Mouse (Mus musculus): ENCODE data around the gene Gm28048. TPM values are rescaled to one million over a fixed set of nuclear protein-coding genes. Genes with fewer than 3 reads are reported as not detected.

The Gm28048 gene
- total and polyA plus RNA-seq, 2 experiments from 2014 or later: 2.7 TPM; not detected in 1

GRCm38 (mm10) chr11:22982846-22983245 is 956 bp upstream of the Gm28048 start:
- Histone ChIP-seq H3K4me2 (ENCODE audit: low read depth, low read length, poor library complexity, severe bottlenecking) (peak overlapping the region; percentile 67), H3K27me3 (ENCODE audit: insufficient read depth, low read length) (no peaks in the 10 kb centered on the region), H3K4me1 (ENCODE audit: insufficient read depth, low read length) (peaks cover 4% of the 10 kb centered on the region; the same call in 1 of the 2 replicates), H3K9me3 (ENCODE audit: low read length) (no peaks in the 10 kb centered on the region), H3K4me3 (ENCODE audit: low read depth, low read length) (peak overlapping the region; percentile 58; the same call in 1 of the 2 replicates), H3K9ac (replicated peaks; ENCODE audit: low read length, poor library complexity, severe bottlenecking) (no peak overlapping the region; the same call in 1 of the 2 replicates), H3K36me3 (ENCODE audit: insufficient read depth, low read length) (peaks cover 8% of the 10 kb centered on the region; the same call in 1 of the 2 replicates), H3K27ac (ENCODE audit: low read depth, low read length) (peak overlapping the region; percentile 83; the same call in 1 of the 2 replicates)
- TF ChIP-seq CTCF (IDR thresholded peaks at IDR 0.05): no peak
- WGBS: 66% methylated on average over 6 of the region's 6 CpGs
- ATAC-seq (ENCODE audit: low FRiP score) (no peak), DNase-seq (ENCODE audit: low spot score) (no peak)

GRCm38 (mm10) chr11:22981543-22981950 is 343 bp downstream of the Gm28048 start:
- Histone ChIP-seq H3K27me3 (ENCODE audit: insufficient read depth, low read length) (no peaks in the 10 kb centered on the region), H3K9me3 (ENCODE audit: low read length) (no peaks in the 10 kb centered on the region), H3K36me3 (ENCODE audit: insufficient read depth, low read length) (peaks cover 9% of the 10 kb centered on the region; the same call in 1 of the 2 replicates), H3K4me1 (ENCODE audit: insufficient read depth, low read length) (peaks cover 4% of the 10 kb centered on the region; the same call in 1 of the 2 replicates), H3K4me3 (ENCODE audit: low read depth, low read length) (peak overlapping the region; percentile 58), H3K4me2 (ENCODE audit: low read depth, low read length, poor library complexity, severe bottlenecking) (peak overlapping the region; percentile 67), H3K27ac (ENCODE audit: low read depth, low read length) (peak overlapping the region; percentile 83), H3K9ac (replicated peaks; ENCODE audit: low read length, poor library complexity, severe bottlenecking) (peak overlapping the region; percentile 68)
- no peak for TF ChIP-seq CTCF (IDR thresholded peaks at IDR 0.05)
- 5% methylated on average over 12 of the region's 12 CpGs for WGBS
- peak; percentile 32 for ATAC-seq (ENCODE audit: low FRiP score)
- no peak for DNase-seq (ENCODE audit: low spot score)

GRCm38 (mm10) chr11:22981041-22981440 is 849 bp downstream of the Gm28048 start:
- Histone ChIP-seq H3K9me3 (ENCODE audit: low read length) (no peaks in the 10 kb centered on the region), H3K27me3 (ENCODE audit: insufficient read depth, low read length) (no peaks in the 10 kb centered on the region), H3K4me3 (ENCODE audit: low read depth, low read length) (peak overlapping the region; percentile 58), H3K36me3 (ENCODE audit: insufficient read depth, low read length) (peaks cover 9% of the 10 kb centered on the region; the same call in 1 of the 2 replicates), H3K27ac (ENCODE audit: low read depth, low read length) (no peak overlapping the region), H3K9ac (replicated peaks; ENCODE audit: low read length, poor library complexity, severe bottlenecking) (peak overlapping the region; percentile 68; the same call in 1 of the 2 replicates), H3K4me1 (ENCODE audit: insufficient read depth, low read length) (peaks cover 4% of the 10 kb centered on the region; the same call in 1 of the 2 replicates), H3K4me2 (ENCODE audit: low read depth, low read length, poor library complexity, severe bottlenecking) (peak overlapping the region; percentile 67)
- WGBS: 46% methylated on average over 4 of the region's 4 CpGs
- DNase-seq (ENCODE audit: low spot score) (no peak), ATAC-seq (ENCODE audit: low FRiP score) (no peak)
- no peak for TF ChIP-seq CTCF (IDR thresholded peaks at IDR 0.05)

- WGBS: 84% methylated on average over 1 of the region's 1 CpGs
- ATAC-seq (ENCODE audit: low FRiP score) (no peak), DNase-seq (ENCODE audit: low spot score) (no peak)
- Histone ChIP-seq H3K9me3 (ENCODE audit: low read length) (no peaks in the 10 kb centered on the region), H3K4me2 (ENCODE audit: low read depth, low read length, poor library complexity, severe bottlenecking) (no peak overlapping the region), H3K27ac (ENCODE audit: low read depth, low read length) (no peak overlapping the region), H3K4me1 (ENCODE audit: insufficient read depth, low read length) (peaks cover 4% of the 10 kb centered on the region; the same call in 1 of the 2 replicates), H3K4me3 (ENCODE audit: low read depth, low read length) (no peak overlapping the region), H3K9ac (replicated peaks; ENCODE audit: low read length, poor library complexity, severe bottlenecking) (no peak overlapping the region), H3K27me3 (ENCODE audit: insufficient read depth, low read length) (no peaks in the 10 kb centered on the region), H3K36me3 (ENCODE audit: insufficient read depth, low read length) (peaks cover 9% of the 10 kb centered on the region; the same call in 1 of the 2 replicates)
- TF ChIP-seq CTCF (IDR thresholded peaks at IDR 0.05): no peak
These were observed 2.7 kb downstream of the Gm28048 start for GRCm38 (mm10) chr11:22979221-22979620.

- Histone ChIP-seq H3K4me2 (ENCODE audit: low read depth, low read length, poor library complexity, severe bottlenecking) (no peak overlapping the region), H3K9me3 (ENCODE audit: low read length) (no peaks in the 10 kb centered on the region), H3K4me3 (ENCODE audit: low read depth, low read length) (no peak overlapping the region), H3K9ac (replicated peaks; ENCODE audit: low read length, poor library complexity, severe bottlenecking) (no peak overlapping the region), H3K27ac (ENCODE audit: low read depth, low read length) (no peak overlapping the region), H3K36me3 (ENCODE audit: insufficient read depth, low read length) (peaks cover 9% of the 10 kb centered on the region; the same call in 1 of the 2 replicates), H3K4me1 (ENCODE audit: insufficient read depth, low read length) (peaks cover 4% of the 10 kb centered on the region; the same call in 1 of the 2 replicates), H3K27me3 (ENCODE audit: insufficient read depth, low read length) (no peaks in the 10 kb centered on the region)
- WGBS: 46% methylated on average over 1 of the region's 1 CpGs
- no peak for ATAC-seq (ENCODE audit: low FRiP score)
- TF ChIP-seq CTCF (IDR thresholded peaks at IDR 0.05): no peak
- DNase-seq (ENCODE audit: low spot score): peak; percentile 63
These were observed 3.2 kb downstream of the Gm28048 start for GRCm38 (mm10) chr11:22978711-22979110.

GRCm38 (mm10) chr11:22978215-22978614 is 3.7 kb downstream of the Gm28048 start:
- Histone ChIP-seq H3K4me3 (ENCODE audit: low read depth, low read length) (no peak overlapping the region), H3K4me1 (ENCODE audit: insufficient read depth, low read length) (peaks cover 4% of the 10 kb centered on the region; the same call in 1 of the 2 replicates), H3K9ac (replicated peaks; ENCODE audit: low read length, poor library complexity, severe bottlenecking) (no peak overlapping the region), H3K27ac (ENCODE audit: low read depth, low read length) (no peak overlapping the region), H3K4me2 (ENCODE audit: low read depth, low read length, poor library complexity, severe bottlenecking) (no peak overlapping the region), H3K9me3 (ENCODE audit: low read length) (no peaks in the 10 kb centered on the region), H3K36me3 (ENCODE audit: insufficient read depth, low read length) (peaks cover 9% of the 10 kb centered on the region; the same call in 1 of the 2 replicates), H3K27me3 (ENCODE audit: insufficient read depth, low read length) (no peaks in the 10 kb centered on the region)
- DNase-seq (ENCODE audit: low spot score) (no peak), ATAC-seq (ENCODE audit: low FRiP score) (no peak)
- no peak for TF ChIP-seq CTCF (IDR thresholded peaks at IDR 0.05)
- 95% methylated on average over 3 of the region's 3 CpGs for WGBS

All from midbrain, postnatal 0 days (tissue).